Mouse (Mus musculus) lung, postnatal 36 days (tissue): ENCODE measurements at regions not wholly inside any gene's neighbourhood (a gene's known extent, or its start where the extent isn't known, plus 50 kb on each side); places are given as distances from the start of the nearest gene placed in this dataset.
A peak's percentile ranks its signal among the peaks of the same experiment; 100 is the strongest.

Experiments
- DNase-seq: peaks from one replicate; pipeline ENCODE4 v3.0.0; 2022; ENCODE audit warnings: mixed read lengths

DNA sequence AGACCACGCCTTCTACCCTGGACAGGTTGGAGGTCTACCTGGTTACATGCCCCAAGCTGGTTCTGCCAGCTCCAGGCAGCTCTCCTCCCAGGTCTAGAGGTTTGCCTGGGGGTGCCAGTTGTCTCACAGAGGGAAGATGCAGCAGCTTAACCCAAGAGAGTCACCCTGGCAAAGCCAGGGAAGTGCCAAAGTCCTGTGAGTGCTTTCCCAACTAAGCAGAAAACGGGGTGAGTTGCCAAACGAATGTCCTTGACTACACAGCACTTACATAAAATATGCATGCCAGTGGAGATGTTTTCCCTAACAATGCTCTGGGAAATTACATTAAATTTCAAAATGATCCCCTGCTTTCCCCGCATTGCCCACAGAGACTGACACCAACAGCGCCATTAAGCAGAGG lies 441.9 kb upstream of the Mgmt start:
- DNase-seq, result no peak

DNA sequence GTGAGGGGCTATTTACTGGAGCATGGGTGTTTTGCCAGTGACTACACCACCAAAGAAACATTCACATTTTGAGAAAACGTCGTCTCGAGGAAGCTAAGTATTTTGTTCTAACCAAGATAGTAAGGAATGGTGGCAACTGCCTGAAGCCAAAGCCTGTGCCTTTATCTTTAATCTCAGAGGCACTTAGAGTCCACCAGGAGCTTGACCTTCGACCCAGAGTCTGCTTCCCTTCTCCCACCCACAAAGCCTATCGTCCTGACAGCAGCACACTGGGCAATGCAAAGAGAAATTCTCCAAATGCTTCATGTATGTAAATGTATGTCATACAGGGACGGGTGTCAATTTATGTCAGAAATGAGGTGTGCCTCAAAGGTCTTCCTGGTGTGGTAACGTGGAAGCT lies 437.2 kb upstream of the Mgmt start:
- no peak for DNase-seq

DNA sequence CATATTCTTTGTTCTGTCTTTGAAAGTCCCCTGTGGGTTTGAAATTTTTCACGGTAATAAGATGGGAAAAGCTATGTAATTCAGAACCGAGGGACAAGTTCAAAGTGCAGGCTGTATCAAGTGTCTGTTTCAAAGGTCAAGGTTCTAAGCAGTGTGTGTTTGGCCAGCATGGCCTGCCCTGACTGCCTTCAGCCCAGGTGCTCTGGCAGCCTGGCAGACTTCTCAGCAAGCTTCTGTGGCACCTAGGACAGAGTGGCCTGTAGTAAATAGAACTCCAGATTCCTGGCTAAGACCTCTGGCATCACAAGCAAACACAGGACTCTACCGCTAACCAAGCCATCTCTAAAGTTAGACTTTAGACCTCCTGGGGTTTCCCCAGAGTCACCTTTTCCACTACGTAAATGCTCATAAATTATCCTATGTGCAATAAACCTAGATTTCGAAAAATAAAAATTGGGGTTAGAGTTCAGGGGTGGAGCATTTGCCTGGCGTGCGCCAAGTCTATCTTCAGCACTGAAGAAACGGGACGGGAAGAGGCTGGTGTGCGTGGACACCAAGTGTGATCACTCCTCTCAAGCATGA lies 436.5 kb upstream of the Mgmt start:
- no peak for DNase-seq

DNA sequence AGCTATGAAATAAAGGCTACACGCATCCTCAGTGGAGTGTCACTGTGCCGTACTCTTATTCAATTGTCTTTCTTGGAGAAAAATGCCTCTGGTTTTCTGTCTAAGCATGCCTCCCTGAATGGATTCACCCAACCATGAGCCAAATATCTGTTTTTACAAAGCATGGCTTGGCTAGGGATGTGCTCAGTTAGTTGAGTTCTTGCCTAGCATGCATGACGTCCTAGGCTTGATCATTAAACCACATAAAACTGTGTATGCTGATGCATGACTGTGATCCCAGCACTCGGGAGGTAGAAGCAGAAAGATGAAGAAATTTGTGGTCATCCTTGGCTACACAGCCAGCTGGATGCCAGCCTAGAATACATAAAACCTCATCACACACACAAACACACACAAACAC lies 417.3 kb upstream of the Mgmt start:
- no peak for DNase-seq

DNA sequence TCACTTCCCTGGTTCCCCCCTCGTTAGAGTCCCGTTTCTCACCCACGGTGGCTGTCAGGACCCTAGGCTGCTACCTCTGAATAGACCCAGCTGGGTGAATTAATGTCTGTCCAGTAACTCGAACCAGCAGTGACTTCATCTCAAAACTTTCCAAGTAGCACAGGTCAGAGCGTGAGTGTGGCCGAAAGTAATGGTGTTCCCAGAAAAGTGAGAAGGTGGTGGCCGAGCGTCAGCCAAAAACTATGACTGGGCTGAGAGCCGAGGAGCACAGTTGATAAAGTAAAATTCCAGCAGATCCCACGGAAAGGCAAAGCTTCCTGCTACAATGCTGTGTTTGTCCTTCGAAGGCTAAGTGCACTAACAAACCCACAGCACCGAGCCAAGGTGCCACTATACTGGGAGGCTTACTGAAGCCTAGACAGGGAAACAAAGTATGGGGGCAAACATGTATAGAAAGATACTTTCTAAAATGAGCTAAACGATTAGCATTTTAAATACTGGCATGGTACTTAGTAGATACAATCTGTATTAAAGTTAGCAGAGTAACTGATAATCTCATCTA lies 413.7 kb upstream of the Mgmt start:
- no peak for DNase-seq

DNA sequence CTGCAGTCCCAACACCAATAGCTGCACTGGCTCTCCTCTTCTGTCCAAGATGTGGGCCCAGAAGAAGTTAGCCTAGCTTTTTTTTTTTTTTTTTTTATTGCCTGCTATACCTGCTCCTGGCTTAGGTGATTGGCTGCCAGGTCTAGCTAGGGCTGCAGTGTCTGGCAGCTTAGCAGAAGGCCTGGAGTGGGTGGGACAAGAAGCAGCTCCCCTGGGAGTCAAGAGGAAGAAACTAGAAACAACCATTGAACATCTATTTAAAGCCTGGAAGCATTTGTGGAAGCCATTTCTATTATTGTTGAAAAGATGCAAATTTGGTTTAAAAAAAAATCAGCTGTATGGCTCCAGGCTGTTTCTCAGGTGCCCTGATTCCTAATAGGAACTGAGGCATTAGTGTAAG lies 411.2 kb upstream of the Mgmt start:
- DNase-seq, result no peak

DNA sequence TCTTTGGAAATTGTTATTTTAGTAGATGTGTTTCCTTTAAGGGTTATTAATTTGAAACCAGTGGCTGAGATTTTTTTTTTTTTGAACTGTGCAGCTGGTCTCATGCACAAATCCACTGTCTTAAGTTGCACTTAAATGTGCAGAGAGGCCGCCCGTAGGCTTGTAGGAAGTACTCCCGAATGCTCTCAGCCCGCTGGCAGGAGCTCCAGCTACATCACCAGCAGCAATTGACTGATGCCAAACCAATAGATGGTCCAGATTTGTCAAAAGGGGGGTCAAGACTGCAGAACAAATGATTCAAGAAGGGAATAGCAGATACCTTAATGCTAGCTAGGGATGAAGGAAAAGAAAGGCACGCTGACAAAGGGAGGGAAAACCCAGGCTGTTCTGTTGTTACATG lies 406.9 kb upstream of the Mgmt start:
- no peak for DNase-seq

DNA sequence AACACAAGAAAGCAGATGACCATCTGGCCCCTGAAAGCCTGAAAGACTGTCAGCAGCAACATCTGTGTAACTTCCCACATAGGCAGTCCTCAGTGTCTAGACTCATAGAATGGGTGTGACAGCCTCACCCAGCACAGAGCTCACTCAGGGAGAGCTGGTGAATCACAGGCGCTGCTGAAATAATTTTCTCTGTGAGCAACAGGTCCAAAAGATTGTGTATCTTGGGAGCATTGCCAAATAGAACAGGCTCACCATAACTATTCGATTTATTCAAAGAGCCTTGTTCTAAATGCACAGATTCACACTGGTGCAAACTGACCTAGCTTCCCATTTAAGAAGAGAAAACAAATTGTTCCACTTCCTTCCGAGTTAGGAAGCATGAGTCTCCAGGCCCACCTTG lies 399.6 kb upstream of the Mgmt start:
- DNase-seq, result no peak

DNA sequence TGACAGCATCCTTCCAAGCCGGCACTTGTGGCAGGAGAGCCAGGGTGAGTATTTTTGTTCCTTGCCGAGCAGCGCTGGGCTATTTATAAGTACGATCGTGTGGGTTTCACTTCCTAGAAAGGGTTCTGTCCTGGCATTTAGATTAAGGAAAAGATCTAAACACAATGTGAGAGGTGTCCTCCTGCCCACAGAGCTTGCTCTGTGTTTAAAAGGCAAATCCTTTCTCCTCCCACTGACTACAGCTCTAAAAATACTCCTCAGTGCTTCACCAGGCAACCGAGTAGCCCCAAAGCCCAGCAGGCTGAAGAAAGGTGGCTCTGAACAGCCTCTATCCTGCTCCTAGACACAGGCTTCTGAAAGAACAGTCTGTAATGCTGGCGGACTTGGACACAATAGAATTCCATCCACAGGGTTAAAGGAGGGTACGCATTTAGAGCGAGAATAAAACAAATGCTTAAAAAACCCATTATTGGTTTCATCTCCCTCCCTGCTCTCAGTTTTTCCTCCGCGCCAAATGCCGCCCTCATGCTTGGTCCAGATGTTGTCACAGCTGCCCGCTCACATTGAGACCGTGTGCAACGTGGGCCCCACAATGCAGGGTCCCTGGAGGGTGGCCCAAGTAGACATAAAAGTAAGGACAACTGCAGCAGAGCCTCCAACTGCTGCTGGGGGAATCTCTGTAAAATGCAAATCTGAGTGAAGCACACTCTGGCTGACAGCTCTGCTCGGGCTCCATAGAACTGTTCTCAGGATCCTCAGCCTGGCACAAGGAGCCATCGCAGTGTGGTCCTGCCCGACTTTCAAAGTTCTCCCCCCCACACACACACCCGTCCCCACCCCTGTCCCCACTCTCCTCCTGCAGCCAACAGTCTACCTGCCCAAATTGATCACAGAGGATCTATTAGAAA lies 397.8 kb upstream of the Mgmt start:
- no peak for DNase-seq

DNA sequence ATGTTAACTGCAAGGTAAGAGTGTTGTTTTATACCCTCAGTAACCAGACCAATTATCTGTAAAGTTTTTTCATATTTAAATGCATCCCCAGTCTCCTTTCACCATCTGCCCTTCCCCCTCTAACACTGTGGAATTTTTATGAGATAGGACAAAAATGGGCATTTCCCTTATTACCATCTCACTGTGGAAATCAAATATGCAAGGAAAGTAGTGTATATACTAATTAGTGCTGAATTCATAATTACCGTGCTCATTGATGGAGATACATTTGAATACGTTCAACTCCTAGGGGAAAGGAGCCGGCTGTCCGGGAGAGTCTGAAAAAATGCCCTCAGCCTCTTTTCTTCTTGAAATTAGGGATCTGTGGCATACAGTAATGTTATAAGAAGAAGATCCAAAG lies 394.4 kb upstream of the Mgmt start:
- DNase-seq, result no peak

DNA sequence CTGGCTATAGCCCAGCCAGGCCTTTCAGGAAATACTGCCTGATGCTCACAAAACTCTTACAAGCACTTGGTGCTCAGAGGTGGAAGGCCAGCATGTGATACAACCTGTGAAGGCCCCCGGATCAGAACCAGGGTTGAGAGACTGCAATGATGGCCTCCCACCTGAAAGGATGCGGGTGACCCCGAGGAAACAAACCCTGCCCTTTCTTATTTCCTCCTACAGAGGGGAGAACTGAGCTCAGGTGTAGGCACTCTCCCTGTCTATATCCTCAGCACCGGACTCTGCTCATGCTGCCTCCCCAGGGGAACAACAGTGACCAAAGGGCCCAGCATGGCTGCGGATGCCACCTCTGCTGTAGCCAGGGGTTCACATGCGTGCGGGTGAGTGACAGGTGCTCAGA lies 393.3 kb upstream of the Mgmt start:
- no peak for DNase-seq

DNA sequence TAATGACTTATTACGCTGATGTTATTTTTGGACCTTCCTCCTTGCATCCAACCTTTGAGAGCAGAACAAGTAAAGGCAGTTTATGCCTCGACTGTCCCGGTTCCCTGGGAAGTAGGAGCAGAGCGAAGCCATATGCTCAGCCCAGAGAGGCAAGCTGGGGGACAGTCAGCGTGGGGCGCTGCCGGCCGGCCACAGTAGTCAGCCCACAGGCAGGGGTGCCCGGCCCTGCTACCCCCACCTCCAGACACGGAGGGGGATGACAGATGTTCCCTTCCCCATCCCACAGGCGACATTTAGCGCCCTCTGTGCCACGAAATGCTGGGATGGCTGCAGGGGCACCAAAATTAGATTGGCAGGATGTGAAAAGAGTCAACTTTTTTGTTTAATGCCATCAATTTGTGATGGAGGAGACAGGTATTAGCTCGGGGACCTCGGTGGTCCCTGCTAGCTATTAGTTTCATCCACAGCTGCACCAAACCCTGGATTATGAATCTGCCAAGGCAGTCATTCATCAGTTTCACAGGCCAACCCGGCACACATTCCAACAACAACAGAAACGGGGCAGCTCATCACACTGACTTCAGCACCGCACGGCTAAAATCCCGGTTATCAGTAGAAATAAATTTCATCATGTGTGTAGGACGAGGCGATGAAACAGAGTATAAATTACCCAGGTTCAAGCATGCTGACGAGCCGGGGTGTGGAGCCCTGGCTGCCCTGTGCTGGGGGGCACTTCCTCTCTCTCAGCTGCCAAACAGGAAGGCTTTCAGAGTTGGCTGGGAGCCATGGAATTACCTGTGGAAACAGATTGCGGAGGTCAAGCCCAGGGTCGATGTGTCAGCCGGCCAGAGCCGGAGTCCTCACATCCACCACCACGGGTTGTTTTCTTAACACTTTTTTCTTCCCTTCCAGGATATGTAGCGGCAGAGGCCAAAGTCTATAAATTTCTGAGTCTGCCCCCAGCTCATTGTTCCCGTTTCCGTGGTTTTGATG lies 392.3 kb upstream of the Mgmt start:
- DNase-seq, result peak; percentile 6

DNA sequence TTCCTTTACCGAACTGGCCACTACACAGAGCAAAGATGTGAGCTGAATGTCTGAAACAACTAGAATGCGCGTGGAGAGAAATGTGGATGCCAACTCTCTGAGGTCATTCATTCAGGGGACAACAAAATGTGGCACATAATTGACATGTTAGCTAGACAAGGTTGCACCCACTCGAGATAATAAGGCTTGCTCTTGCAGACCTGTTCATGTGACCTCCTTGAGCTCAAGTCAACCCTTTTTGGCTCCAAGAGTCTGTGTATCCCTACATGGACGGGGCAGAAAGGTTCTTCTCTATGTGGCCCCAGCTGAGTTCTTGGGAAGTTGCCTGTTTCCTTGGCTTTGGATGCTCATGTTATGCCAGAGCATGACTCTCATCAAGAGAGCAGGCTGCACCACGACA lies 383.0 kb upstream of the Mgmt start:
- DNase-seq, result no peak

DNA sequence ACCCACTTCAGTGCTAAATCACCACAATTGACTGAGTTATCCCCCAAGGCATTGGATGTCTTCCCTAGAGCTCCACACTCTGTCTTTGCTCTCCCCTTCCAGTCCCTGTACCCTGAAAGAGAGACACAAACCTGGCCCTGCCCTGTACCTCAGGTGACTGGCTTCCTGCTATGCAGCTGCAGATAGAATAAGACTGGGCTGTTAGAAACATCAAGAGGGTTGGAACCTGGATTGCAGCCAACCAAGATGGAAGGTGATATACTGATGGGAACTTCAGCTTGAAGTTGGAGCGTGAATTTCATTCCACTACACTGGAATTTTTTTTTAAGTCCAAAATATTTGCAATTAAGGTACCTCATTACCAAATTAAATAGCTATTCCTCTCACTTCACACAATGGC lies 379.0 kb upstream of the Mgmt start:
- no peak for DNase-seq

DNA sequence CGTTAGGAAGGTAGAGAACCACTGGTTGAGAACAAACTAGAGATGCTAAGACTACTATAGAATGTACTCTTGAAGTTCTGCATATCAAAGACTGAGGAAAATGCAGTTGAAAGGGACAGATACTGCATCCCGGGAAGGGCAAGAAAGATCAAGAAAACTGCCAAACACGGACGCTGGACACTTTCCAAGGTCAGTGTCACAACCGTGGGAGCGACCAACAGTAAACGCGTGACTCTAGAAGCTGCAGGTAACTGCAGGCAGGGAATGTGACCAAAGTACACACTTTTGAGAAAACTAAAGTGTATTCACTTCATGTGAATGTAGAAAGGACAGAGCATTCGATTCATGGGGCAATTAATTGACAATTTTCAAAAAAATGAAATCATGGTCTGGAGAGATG lies 368.6 kb upstream of the Mgmt start:
- no peak for DNase-seq

DNA sequence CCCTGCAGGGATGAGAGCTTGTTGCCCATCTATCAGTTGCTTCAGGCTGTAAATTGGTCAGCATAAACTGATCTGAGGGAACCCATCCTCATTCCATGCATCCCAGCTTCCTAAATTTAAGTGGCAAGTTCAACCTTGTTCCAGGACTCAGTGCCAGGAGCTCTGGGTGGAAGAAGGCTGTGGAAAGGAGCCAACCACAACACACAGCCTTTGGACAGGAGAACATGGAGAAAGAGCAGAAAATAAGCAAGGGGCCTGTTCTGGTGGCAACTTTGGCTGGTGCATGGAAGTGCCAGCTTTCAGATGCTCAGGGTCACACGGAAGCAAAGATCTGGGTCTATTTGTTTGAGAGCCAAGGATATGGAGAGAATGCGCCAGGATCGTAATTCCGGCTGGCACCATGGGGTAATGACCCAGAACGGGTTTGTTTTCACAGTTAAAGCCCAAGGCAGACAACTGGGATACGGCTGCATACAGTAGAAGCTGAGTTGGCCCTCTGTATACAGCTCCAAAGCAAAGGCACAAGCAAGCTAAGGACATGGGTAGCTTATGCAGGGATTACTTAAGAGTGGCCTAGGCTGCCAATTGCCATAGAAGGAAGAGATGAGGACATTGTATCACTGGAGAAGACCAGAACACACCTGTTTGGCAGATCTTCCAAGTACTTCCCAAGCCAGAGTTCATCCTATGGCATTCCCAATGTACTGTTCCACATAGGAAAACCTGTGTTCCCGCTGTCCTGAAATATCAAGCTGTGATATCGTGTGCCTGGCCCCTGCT lies 364.2 kb upstream of the Mgmt start:
- no peak for DNase-seq

DNA sequence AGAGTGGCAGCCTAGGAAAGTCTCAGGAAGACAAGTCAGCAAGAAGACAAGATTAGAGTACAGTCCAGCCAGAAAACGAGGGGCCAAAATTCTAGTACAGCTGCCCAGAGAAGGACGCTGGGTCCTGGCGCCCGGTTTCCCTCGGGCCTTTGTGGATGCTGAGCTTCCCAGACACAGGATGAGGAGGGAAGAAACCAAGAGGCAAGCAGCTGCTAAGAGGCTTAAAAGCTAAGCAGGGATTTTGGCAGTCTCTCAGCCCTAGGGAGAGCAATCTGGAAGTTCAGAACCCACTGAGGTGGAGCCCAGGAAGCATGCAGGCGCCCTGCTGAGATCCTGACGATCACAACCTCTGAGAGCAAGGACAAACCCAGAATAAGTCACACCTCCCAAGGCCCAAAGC lies 363.1 kb upstream of the Mgmt start:
- DNase-seq, result no peak

DNA sequence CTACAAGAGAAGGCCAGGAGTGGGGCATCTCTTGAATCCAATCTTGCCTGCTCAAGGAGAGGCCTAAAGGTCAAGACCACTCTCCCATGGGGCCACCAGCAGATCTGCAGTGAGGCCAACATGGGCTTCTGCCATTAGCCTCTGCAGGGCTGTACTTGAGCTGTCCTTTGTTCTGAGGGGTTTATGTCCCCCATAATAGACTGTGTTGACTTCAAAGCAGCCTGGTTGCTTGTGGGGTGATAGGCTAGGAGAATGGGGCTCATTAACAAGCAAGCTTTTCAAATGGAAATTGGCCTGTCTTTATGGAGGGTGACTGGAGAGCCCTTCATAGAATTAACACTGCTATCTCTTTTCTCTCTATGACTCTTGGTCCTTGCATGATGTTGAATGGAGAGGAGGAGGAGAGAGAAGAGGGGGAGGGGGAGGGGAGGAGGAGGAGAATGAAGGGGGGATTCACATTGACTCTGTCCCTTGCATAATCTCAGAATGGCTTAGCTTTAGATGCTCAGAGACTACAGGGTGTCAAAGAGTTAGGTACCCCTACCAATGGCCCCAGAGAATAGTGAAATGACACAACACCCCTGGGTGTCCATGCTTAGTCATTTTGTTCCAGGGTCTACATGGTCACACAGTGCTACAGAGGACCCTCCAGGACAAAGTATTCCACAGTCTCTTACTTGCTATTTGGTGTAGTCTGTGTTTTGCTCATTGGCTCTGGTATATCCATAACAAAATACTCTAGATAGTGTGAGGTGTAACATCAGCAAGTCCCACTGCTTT lies 352.3 kb upstream of the Mgmt start:
- no peak for DNase-seq

DNA sequence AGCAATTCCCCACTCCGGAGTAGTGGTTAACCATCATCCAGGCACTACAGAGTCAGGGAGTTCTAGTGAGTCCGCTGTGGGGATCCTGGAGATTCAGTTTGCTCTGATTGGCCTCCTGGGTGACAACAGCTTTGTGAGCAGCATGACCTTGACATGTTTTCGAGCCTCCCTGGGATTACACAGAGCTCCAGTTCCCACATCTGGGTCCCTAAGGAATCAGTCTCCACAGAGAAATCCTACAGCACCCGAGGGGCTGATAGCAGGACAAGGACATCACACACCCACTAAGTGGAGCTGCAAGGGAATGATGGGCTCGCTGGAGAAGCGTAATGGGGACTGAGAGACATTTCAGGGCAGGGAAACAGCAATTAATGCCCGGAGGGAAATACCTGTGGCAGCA lies 351.5 kb upstream of the Mgmt start:
- DNase-seq, result no peak

DNA sequence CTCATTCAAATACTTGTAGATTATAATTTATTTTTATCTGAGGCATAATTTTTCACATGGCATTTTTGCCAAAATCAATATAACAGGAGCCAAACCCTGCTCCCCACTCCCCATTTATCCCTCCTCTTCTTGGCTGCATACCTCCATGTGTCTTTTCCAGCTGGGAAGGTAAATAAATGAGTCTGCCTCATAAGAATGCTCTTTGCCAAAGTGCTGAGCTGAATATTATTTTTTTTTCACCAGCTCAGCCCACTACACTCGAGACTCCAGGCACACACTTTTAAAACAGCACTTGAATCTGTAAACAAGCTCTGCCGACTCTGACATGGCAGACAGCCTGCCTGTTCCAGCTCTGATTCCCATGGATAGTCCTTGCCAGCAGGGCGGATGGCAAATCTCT lies 346.6 kb upstream of the Mgmt start:
- DNase-seq, result peak; percentile 1

DNA sequence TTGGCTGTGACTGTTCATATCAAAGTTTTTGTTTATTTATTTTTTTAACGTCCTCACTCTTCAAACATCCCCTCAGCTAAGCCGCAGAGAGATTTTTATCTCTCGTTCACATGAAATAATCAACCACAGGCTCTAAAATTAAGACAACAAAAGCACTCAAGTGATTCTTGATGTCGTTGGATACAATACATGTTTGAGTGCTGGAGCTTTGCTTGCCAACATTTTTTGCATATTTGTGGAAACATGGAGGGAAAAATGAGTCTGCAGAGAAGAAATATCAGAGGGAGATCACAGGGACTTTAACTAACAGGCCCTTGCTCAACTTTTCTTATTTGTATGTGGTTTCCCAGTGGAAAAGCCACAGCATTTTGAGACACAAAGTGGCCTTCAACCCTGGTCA lies 338.0 kb upstream of the Mgmt start:
- no peak for DNase-seq

DNA sequence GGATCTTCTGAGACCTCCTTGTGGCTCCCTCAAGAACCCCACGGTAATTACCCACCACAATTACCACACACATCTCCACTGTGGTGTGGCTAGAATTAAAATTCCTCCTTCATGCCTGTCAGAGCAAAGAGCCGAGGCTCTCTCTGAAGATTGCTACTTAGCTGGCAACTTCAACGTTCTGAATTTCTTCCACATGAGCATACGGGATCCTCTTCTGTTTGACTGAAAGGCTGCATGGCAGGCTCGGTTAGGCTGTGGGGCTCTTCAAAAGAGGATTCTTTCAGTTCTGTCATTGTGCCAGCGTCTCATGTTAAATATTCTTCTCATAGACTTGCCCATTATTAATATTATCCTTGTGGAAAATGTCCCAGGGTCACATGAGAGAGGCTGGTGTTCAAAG lies 334.9 kb upstream of the Mgmt start:
- DNase-seq, result no peak
